Mouse (Mus musculus) kidney, embryonic 15.5 days (tissue): Measurements from ENCODE around the gene Net1. TPM values are rescaled to one million over a fixed set of nuclear protein-coding genes. Genes with fewer than 3 reads are reported as not detected.

ENCODE experiments used
- ATAC-seq: fragments of 200-750 bp; cut with Nextera tagmentation; replicated peaks from 2 replicates; pipeline ENCODE4 v1.8.0; 2017; ENCODE audit warnings: moderate TSS enrichment; ENCODE audit not compliant: low FRiP score
- H3K27ac ChIP-seq: fragments of 300-500 bp; sonication (generic); 2 replicates; pipeline ENCODE4 v1.5.1; 2015; ENCODE audit warnings: mild to moderate bottlenecking, inconsistent platforms
- H3K27me3 ChIP-seq: fragments of 300-500 bp; sonication (generic); 2 replicates; pipeline ENCODE4 v1.6.1; 2015; ENCODE audit warnings: inconsistent platforms
- H3K36me3 ChIP-seq: fragments of 300-500 bp; sonication (generic); 2 replicates; pipeline ENCODE4 v1.6.1; 2015; ENCODE audit warnings: inconsistent platforms
- H3K4me1 ChIP-seq: fragments of 300-500 bp; sonication (generic); 2 replicates; pipeline ENCODE4 v1.6.1; 2015; ENCODE audit warnings: inconsistent platforms
- H3K4me2 ChIP-seq: fragments of 300-500 bp; sonication (generic); 2 replicates; pipeline ENCODE4 v1.6.1; 2015; ENCODE audit warnings: moderate library complexity, mild to moderate bottlenecking, inconsistent platforms
- H3K4me3 ChIP-seq: fragments of 300-500 bp; sonication (generic); replicated peaks from 2 replicates; pipeline ENCODE4 v1.5.1; 2015; ENCODE audit warnings: mild to moderate bottlenecking, inconsistent platforms
- H3K9ac ChIP-seq: fragments of 300-500 bp; sonication (generic); 2 replicates; pipeline ENCODE4 v1.6.1; 2015; ENCODE audit warnings: mild to moderate bottlenecking, inconsistent platforms
- H3K9me3 ChIP-seq: fragments of 300-500 bp; sonication (generic); replicated peaks from 2 replicates; pipeline ENCODE4 v1.6.1; 2016; ENCODE audit warnings: inconsistent platforms
- WGBS: fragments of 180-500 bp; shearing (Covaris S2); methylation state at CpG from one replicate; pipeline ENCODE4 v1.1.7; 2015; ENCODE audit warnings: mixed read lengths; 5-methylcytosine and 5-hydroxymethylcytosine counted together
- polyA plus RNA-seq: library from polyadenylated mRNA; unstranded; fragments of >200 nt; fragmentation: Nextera tagmentation; extraction: Ambion mirVana; gene quantifications from 2 replicates; pipeline ENCODE4 v1.2.1, GENCODE M21; 2015

The Net1 gene
- 61.6 and 62.9 TPM in 2 replicates for polyA plus RNA-seq

DNA sequence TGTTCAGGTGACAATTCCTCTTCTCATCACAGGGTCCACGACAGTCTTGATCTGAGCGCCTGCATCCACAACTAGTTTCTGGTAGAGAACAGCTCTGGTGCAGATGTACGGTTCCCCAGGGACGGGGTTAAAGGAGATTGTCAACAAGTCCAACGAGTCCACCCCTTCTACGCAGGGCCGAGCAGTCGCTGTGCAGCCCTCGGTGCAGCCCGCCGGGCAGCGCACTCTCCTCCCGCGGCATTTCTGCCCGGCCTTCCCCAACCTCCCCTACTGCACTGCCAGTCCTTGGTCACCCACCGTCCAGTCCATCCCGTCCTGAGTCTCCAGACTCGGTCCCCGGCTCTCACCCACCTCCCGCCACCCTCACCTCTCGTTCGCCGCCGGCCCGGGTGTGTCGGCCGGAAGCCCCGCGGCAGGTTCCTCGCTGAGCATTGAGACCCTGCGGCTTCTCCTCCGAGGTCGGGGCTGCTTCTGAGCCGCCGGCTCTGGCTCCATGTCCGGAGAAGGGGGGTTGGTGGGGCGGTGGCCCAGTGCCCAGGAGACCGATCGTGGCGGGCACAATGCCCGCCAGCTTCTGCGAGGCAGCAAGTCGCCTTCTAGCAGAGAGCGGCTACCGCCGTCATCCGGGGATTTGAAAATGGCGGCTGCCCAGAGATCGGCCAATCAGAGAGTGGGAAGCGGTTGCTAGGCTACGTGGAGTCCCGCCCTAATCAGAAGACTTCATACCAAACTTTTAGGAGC lies at the start of gene Net1, which contains the start of gene Tubal3:
Gene Net1 (minus strand): TSS at position 650 of the 741 bp plus-strand sequence.
Gene Tubal3 (plus strand): TSS at position 704 of the 741 bp plus-strand sequence.
- under 1% methylated on average over 52 of the region's 52 CpGs for WGBS
- H3K4me1 ChIP-seq = peaks cover 11% of the 10 kb centered on the region; the same call in 1 of the 2 replicates
- H3K27me3 ChIP-seq = no peaks in the 10 kb centered on the region
- peak within 1 kb of the TSS; percentile 80 for H3K4me3 ChIP-seq
- peak; percentile 99 for ATAC-seq
- H3K9ac ChIP-seq = peak within 1 kb of the TSS; percentile 69
- peaks cover 17% of the 10 kb centered on the region for H3K36me3 ChIP-seq
- H3K27ac ChIP-seq = peak within 1 kb of the TSS; percentile 84
- H3K9me3 ChIP-seq = no peaks in the 10 kb centered on the region
- peak within 1 kb of the TSS; percentile 69 for H3K4me2 ChIP-seq

DNA sequence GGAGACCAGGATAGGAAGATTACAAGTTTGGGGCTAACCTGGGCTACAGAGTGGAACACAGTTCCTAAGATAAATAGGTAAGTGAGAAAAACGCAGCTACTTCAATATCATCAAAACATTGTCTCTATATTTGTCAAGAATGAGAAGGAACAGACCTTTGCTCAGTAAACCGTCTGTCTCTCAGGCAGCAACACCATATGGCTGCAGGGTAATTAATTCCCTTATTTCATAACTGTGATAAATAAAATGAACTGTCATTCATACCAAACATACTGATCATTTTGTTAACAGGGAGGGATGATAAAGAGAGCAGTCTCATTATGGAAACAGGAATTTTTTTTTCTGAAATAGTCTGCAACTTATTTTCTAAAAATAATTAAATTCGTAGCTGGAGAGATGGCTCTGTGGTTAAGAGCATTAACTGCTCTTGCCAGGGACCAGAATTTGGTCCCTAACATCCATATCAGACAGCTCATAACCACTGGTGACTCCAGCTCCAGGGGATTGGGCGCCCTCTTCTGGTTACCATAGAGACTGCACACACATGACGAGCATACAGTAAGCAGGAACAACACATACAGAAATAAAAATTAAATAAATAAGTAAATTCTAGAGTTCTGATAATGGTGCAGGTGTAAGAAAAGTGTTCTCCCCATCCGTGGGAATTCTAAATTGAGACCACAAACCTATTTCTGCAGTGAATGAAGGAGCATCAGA lies 33.3 kb upstream of the Net1 start:
- 78% methylated on average over 6 of the region's 6 CpGs for WGBS
- no peaks in the 10 kb centered on the region for H3K36me3 ChIP-seq
- no peaks in the 10 kb centered on the region for H3K9me3 ChIP-seq
- H3K4me3 ChIP-seq = no peak overlapping the region
- H3K27me3 ChIP-seq = no peaks in the 10 kb centered on the region
- no peak overlapping the region for H3K4me2 ChIP-seq
- ATAC-seq = no peak
- no peaks in the 10 kb centered on the region for H3K4me1 ChIP-seq
- H3K27ac ChIP-seq = no peak overlapping the region
- no peak overlapping the region for H3K9ac ChIP-seq

DNA sequence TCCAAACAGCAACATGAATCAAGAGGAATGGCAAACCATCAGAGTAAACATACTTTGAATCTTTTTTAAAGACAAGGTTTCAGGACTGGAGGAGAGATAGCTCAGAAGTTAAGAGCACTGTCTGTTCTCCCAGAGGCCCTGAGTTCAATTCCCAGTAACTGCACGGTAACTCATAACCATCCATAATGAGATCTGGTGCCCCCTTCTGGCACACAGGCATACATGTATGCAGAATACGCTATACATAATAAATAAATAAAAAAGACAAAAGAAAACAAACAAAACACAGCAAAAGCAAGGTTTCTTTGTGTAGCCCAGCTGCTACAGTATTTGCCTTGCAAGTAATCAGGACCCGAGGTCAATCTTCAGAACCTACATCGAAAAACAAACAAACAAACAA lies 31.5 kb upstream of the Net1 start:
- no peaks in the 10 kb centered on the region for H3K4me1 ChIP-seq
- H3K27ac ChIP-seq = no peak overlapping the region
- H3K27me3 ChIP-seq = no peaks in the 10 kb centered on the region
- ATAC-seq = no peak
- H3K9ac ChIP-seq = no peak overlapping the region
- H3K9me3 ChIP-seq = no peaks in the 10 kb centered on the region
- WGBS = 90% methylated on average over 4 of the region's 4 CpGs
- no peaks in the 10 kb centered on the region for H3K36me3 ChIP-seq
- H3K4me3 ChIP-seq = no peak overlapping the region
- H3K4me2 ChIP-seq = no peak overlapping the region

DNA sequence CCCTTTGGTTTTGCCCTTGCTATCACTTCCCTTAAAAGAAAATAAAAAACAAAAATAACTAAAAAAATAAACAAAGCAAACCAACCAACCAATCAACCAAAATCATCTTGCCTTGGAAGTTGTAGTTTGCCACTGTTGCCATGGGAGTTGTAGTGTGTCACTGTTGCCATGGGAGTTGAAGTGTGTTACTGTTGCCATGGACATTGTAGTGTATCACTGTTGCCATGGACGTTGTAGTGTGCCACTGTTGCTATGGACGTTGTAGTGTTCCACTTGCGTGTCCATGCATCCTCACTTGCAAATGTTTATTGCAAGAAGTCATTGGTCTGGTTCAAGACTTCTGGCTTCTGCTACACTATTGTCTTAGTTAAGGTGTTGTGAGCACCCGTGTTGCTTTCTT lies 29.2 kb upstream of the Net1 start:
- Histone ChIP-seq H3K4me3 (no peak overlapping the region), H3K4me2 (no peak overlapping the region), H3K4me1 (no peaks in the 10 kb centered on the region), H3K9me3 (no peaks in the 10 kb centered on the region), H3K9ac (no peak overlapping the region), H3K27ac (no peak overlapping the region), H3K27me3 (no peaks in the 10 kb centered on the region), H3K36me3 (no peaks in the 10 kb centered on the region)
- no peak for ATAC-seq
- WGBS = 91% methylated on average over 4 of the region's 4 CpGs

GRCm38 (mm10) chr13:3945249-3945648 lies 27.2 kb upstream of the Net1 start, which contains the start of gene Ucn3:
Ucn3 (minus strand) TSS chr13:3945349.
- ATAC-seq = no peak
- Histone ChIP-seq H3K4me2 (no peak within 1 kb of the TSS), H3K27ac (no peak within 1 kb of the TSS), H3K27me3 (no peaks in the 10 kb centered on the region), H3K9ac (no peak within 1 kb of the TSS), H3K9me3 (no peaks in the 10 kb centered on the region), H3K36me3 (no peaks in the 10 kb centered on the region), H3K4me1 (no peaks in the 10 kb centered on the region), H3K4me3 (no peak within 1 kb of the TSS)
- WGBS = 59% methylated on average over 2 of the region's 2 CpGs

- H3K27ac ChIP-seq = no peak overlapping the region
- no peaks in the 10 kb centered on the region for H3K27me3 ChIP-seq
- WGBS = 58% methylated on average over 7 of the region's 7 CpGs
- ATAC-seq = no peak
- H3K4me3 ChIP-seq = no peak overlapping the region
- no peaks in the 10 kb centered on the region for H3K9me3 ChIP-seq
- H3K4me2 ChIP-seq = no peak overlapping the region
- no peaks in the 10 kb centered on the region for H3K36me3 ChIP-seq
- H3K4me1 ChIP-seq = no peaks in the 10 kb centered on the region
- no peak overlapping the region for H3K9ac ChIP-seq
Measured at GRCm38 (mm10) chr13:3944699-3945098, 26.7 kb upstream of the Net1 start.

DNA sequence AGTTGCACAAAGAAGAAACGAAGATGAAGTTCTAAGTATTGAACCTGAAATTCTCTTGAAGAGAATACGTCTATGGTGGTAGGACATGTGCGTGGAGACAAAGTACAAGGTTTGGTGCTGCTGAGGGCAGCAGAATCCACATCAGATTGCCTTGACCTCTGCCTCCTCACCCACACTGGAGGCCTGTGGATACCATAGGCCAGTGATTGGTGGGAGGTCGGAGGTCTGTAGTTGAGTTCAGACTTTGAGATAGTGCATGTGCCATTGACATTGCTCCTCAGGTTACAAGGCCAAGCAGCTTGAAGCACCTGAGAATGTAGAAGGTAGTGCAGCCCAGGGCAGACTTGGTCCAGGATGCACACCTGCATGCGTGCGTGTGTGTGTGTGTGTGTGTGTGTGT lies 8.0 kb upstream of the Net1 start:
- H3K36me3 ChIP-seq = no peaks in the 10 kb centered on the region
- no peaks in the 10 kb centered on the region for H3K4me1 ChIP-seq
- no peak overlapping the region for H3K4me2 ChIP-seq
- H3K9me3 ChIP-seq = no peaks in the 10 kb centered on the region
- ATAC-seq = no peak
- H3K9ac ChIP-seq = no peak overlapping the region
- H3K27me3 ChIP-seq = no peaks in the 10 kb centered on the region
- WGBS = 83% methylated on average over 6 of the region's 6 CpGs
- no peak overlapping the region for H3K4me3 ChIP-seq
- H3K27ac ChIP-seq = no peak overlapping the region

DNA sequence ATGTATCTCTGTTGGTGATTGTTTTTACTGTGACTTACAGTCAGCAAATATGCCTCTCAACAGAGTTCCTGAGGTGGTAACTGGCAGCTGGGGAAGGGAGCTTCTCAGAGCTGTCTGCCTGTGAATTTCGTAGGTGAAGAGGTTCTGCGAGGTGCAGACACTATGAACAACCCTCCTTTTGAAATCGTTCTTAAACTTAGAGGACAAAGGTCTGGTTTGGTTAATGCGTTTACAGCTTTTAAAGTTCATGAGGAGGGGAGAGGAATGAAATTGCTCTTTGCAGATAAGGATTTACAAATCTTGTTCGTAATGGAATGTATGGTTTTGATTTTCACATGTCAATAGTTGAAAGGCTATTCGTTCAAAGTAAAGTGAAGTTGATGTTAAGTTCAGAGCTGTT lies 7.6 kb upstream of the Net1 start:
- no peaks in the 10 kb centered on the region for H3K4me1 ChIP-seq
- H3K36me3 ChIP-seq = no peaks in the 10 kb centered on the region
- no peak overlapping the region for H3K9ac ChIP-seq
- H3K27me3 ChIP-seq = no peaks in the 10 kb centered on the region
- ATAC-seq = no peak
- no peaks in the 10 kb centered on the region for H3K9me3 ChIP-seq
- WGBS = 78% methylated on average over 6 of the region's 6 CpGs
- no peak overlapping the region for H3K27ac ChIP-seq
- no peak overlapping the region for H3K4me3 ChIP-seq
- H3K4me2 ChIP-seq = no peak overlapping the region

DNA sequence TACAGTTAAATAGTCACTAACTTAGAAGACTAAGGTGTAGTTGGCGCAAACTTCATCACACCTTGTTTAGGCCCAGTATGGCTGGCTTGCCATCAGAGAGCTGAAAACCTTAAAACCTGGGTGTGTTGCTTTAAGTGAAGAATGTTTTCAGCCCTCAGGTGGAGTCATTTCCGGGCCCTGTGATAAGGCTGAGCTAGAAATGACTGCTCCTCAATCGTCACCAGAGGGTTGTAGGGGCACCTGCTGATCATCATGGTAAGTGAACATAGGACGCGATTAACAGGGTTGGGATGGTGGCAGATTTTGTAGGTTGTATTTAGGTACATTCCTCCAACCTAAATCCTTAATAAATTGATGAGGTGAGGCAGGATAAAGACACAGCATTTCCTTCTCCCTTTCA lies 6.5 kb upstream of the Net1 start:
- 83% methylated on average over 5 of the region's 5 CpGs for WGBS

GRCm38 (mm10) chr13:3913504-3913903 lies 4.5 kb downstream of the Net1 start:
- WGBS = 73% methylated on average over 4 of the region's 4 CpGs
- peaks cover 32% of the 10 kb centered on the region for H3K36me3 ChIP-seq
- H3K9ac ChIP-seq = no peak overlapping the region
- H3K27ac ChIP-seq = no peak overlapping the region
- no peaks in the 10 kb centered on the region for H3K27me3 ChIP-seq
- H3K9me3 ChIP-seq = no peaks in the 10 kb centered on the region
- no peak overlapping the region for H3K4me2 ChIP-seq
- ATAC-seq = no peak
- peaks cover 11% of the 10 kb centered on the region; the same call in 1 of the 2 replicates for H3K4me1 ChIP-seq
- no peak overlapping the region for H3K4me3 ChIP-seq

More for the DNA sequence above, 6.5 kb upstream of the Net1 start:
- no peaks in the 10 kb centered on the region for H3K4me1 ChIP-seq
- H3K36me3 ChIP-seq = no peaks in the 10 kb centered on the region
- ATAC-seq = no peak
- no peak overlapping the region for H3K4me3 ChIP-seq
- H3K9me3 ChIP-seq = no peaks in the 10 kb centered on the region
- no peak overlapping the region for H3K4me2 ChIP-seq
- H3K27me3 ChIP-seq = no peaks in the 10 kb centered on the region
- no peak overlapping the region for H3K9ac ChIP-seq
- no peak overlapping the region for H3K27ac ChIP-seq

GRCm38 (mm10) chr13:3910356-3910755 lies 7.7 kb downstream of the Net1 start:
- H3K36me3 ChIP-seq = peaks cover 36% of the 10 kb centered on the region
- no peak overlapping the region for H3K4me3 ChIP-seq
- no peak for ATAC-seq
- no peaks in the 10 kb centered on the region for H3K9me3 ChIP-seq
- H3K4me1 ChIP-seq = no peaks in the 10 kb centered on the region
- H3K27ac ChIP-seq = no peak overlapping the region
- H3K9ac ChIP-seq = no peak overlapping the region
- WGBS = 83% methylated on average over 5 of the region's 5 CpGs
- H3K27me3 ChIP-seq = no peaks in the 10 kb centered on the region
- H3K4me2 ChIP-seq = no peak overlapping the region

- Histone ChIP-seq H3K4me1 (no peaks in the 10 kb centered on the region), H3K9ac (no peak overlapping the region), H3K9me3 (no peaks in the 10 kb centered on the region), H3K4me2 (no peak overlapping the region), H3K36me3 (peaks cover 32% of the 10 kb centered on the region; the same call in 1 of the 2 replicates), H3K27me3 (no peaks in the 10 kb centered on the region), H3K4me3 (no peak overlapping the region), H3K27ac (no peak overlapping the region)
- ATAC-seq = no peak
- 84% methylated on average over 4 of the region's 4 CpGs for WGBS
Measured at GRCm38 (mm10) chr13:3908262-3908661, 9.8 kb downstream of the Net1 start.
